Mouse (Mus musculus) megakaryocyte, embryonic 14.5 days (primary cell): ENCODE data around the gene Arnt2.

ENCODE experiments used
- FLI1 ChIP-seq: IDR thresholded peaks from 2 replicates; pipeline ENCODE4 v1.6.1; 2012; ENCODE audit warnings: low read length, inconsistent platforms, mixed read lengths
- GATA1 ChIP-seq: IDR thresholded peaks from 3 replicates; pipeline ENCODE4 v1.6.1; 2012; ENCODE audit warnings: mixed read lengths, low read length, inconsistent platforms, borderline replicate concordance

DNA sequence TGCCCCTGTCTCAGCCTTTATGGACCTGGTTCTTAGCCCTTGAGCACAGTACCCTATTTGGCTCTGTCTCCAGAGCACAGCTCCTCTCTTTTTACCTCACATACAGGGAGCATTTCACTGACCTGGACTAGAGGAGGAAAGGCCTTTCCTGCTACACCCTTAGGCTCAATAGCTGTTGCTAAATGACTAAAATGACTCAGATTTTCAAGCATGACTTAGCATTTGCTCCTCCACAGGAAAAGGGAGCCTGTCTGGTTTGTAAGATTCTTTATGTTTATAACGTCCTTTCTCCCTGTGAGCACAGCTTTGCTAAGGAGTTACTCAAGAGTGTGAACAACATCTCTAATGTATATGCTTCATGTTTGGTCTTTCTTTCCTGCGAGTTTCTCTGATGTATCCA, 47.3 kb downstream of the Arnt2 start:
- no peak for TF ChIP-seq GATA1
- no peak for TF ChIP-seq FLI1
